Mouse (Mus musculus) forebrain, embryonic 11.5 days (tissue): ENCODE data around the gene Apbb2. TPM values are rescaled to one million over a fixed set of nuclear protein-coding genes. Genes with fewer than 3 reads are reported as not detected.

Source experiments
- ATAC-seq: fragments of 200-750 bp; cut with Nextera tagmentation; replicated peaks from 2 replicates; pipeline ENCODE4 v1.8.0; 2017; ENCODE audit warnings: moderate TSS enrichment; ENCODE audit not compliant: low FRiP score
- DNase-seq: peaks from one replicate; pipeline ENCODE4 v3.0.0-alpha.2; 2017; ENCODE audit warnings: low spot score
- H3K27ac ChIP-seq: fragments of 300-500 bp; sonication (generic); 2 replicates; pipeline ENCODE4 v1.5.1; 2014; ENCODE audit warnings: low read depth, low read length
- H3K27me3 ChIP-seq: fragments of 300-500 bp; sonication (generic); 2 replicates; pipeline ENCODE4 v1.6.1; 2014; ENCODE audit warnings: mild to moderate bottlenecking, low read length, mixed read lengths; ENCODE audit not compliant: control insufficient read depth, insufficient read depth
- H3K36me3 ChIP-seq: fragments of 300-500 bp; sonication (generic); 2 replicates; pipeline ENCODE4 v1.6.1; 2014; ENCODE audit warnings: mild to moderate bottlenecking, low read length, moderate library complexity, mixed read lengths; ENCODE audit not compliant: control insufficient read depth, insufficient read depth
- H3K4me1 ChIP-seq: fragments of 300-500 bp; sonication (generic); replicated peaks from 2 replicates; pipeline ENCODE4 v1.6.1; 2014; ENCODE audit warnings: low read length, mixed read lengths; ENCODE audit not compliant: control insufficient read depth, insufficient read depth
- H3K4me2 ChIP-seq: fragments of 300-500 bp; sonication (generic); 2 replicates; pipeline ENCODE4 v1.6.1; 2014; ENCODE audit warnings: low read depth, mild to moderate bottlenecking, low read length, moderate library complexity, mixed read lengths; ENCODE audit not compliant: severe bottlenecking
- H3K4me3 ChIP-seq: fragments of 300-500 bp; sonication (generic); 2 replicates; pipeline ENCODE4 v1.5.1; 2014; ENCODE audit warnings: low read depth, low read length
- H3K9ac ChIP-seq: fragments of 300-500 bp; sonication (generic); 2 replicates; pipeline ENCODE4 v1.6.1; 2014; ENCODE audit warnings: low read length
- H3K9me3 ChIP-seq: fragments of 300-500 bp; sonication (generic); 2 replicates; pipeline ENCODE4 v1.6.1; 2016; ENCODE audit warnings: low read length, mixed read lengths; ENCODE audit not compliant: control insufficient read depth
- WGBS: fragments of 180-500 bp; shearing (Covaris S2); extraction: QIAGEN DNeasy Blood & Tissue Kit; methylation state at CpG from one replicate; pipeline ENCODE4 v1.1.7; 2014; 5-methylcytosine and 5-hydroxymethylcytosine counted together
- polyA plus RNA-seq: library from polyadenylated mRNA; unstranded; fragments of >200 nt; fragmentation: Nextera tagmentation; extraction: Ambion mirVana; gene quantifications from 2 replicates; pipeline ENCODE4 v1.2.1, GENCODE M21; 2014

The Apbb2 gene
- polyA plus RNA-seq, 1 experiment from 2014 or later = 35.3 TPM

DNA sequence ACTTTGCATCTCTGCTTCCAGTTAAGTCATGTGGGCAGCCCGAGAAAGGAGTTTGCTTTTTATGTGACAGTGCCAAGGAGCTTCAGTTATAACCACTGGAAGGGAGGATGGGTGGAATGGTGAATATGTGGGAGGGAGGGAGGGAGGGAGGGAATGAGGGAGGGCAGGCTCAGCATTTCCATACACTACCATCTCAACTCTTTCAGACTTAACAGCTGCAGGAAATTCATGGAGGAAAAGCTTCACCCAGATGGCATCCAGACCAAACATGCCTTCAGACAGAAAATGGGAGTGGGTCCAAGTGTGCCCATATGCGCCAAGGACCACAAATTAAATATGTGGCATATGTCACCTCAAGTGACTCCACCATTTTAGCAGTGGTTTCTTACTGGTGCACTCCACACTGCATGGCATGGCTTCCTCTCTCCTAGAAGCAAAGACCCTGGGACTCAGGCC lies 181.8 kb downstream of the Apbb2 start:
- no peak overlapping the region for H3K4me3 ChIP-seq
- H3K27ac ChIP-seq = no peak overlapping the region
- no peak overlapping the region for H3K4me2 ChIP-seq
- H3K4me1 ChIP-seq = no peaks in the 10 kb centered on the region
- no peak for DNase-seq
- H3K9me3 ChIP-seq = no peaks in the 10 kb centered on the region
- no peak for ATAC-seq
- 92% methylated on average over 2 of the region's 2 CpGs for WGBS
- H3K9ac ChIP-seq = no peak overlapping the region
- H3K27me3 ChIP-seq = no peaks in the 10 kb centered on the region
- no peaks in the 10 kb centered on the region for H3K36me3 ChIP-seq

DNA sequence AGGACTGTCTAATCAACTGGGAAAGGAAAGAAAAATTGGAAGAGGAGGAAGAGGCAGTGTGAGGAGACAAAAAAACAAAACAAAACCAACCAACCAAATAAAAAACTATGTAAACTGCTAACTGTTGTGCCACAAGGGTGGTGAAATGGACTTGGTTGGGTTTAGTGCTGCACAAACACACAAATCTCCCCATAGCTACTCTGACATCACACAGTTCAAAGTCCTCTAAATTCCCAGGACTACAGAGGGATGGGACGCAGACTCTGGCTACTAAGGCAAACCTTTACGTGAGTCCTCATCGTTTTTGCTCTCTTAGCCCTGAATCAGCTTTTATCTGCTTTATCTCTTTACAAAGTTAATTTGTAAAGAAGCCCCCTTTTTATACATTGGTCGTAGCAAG lies 183.4 kb downstream of the Apbb2 start:
- H3K27me3 ChIP-seq = no peaks in the 10 kb centered on the region
- no peaks in the 10 kb centered on the region for H3K4me1 ChIP-seq
- 96% methylated on average over 4 of the region's 4 CpGs for WGBS
- no peak for ATAC-seq
- no peak overlapping the region for H3K27ac ChIP-seq
- H3K4me3 ChIP-seq = no peak overlapping the region
- H3K4me2 ChIP-seq = no peak overlapping the region
- H3K9ac ChIP-seq = no peak overlapping the region
- no peaks in the 10 kb centered on the region for H3K9me3 ChIP-seq
- H3K36me3 ChIP-seq = no peaks in the 10 kb centered on the region
- DNase-seq = no peak

DNA sequence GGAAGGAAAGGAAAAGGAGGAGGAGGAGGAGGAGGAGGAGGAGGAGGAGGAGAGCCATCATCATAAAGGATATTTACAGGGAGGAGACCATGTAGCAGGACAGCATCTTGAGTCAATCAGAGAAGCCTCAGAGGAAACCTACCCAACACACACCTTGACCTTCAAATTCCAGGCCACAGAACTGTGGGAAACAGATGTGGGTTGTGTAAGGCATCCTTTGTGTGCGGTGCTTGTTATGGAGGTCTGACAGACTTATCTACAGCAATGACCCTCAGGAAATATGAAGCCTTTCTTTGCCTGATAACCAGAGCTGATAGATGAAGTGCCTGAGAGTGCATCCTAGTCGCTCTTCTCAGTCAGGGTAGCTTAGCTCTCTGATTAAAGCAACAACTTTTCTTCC lies 189.5 kb downstream of the Apbb2 start:
- Histone ChIP-seq H3K27ac (no peak overlapping the region), H3K9me3 (no peaks in the 10 kb centered on the region), H3K4me1 (no peaks in the 10 kb centered on the region), H3K9ac (no peak overlapping the region), H3K4me3 (no peak overlapping the region), H3K27me3 (no peaks in the 10 kb centered on the region), H3K36me3 (no peaks in the 10 kb centered on the region), H3K4me2 (no peak overlapping the region)
- DNase-seq (no peak), ATAC-seq (no peak)
- WGBS = 78% methylated on average over 2 of the region's 2 CpGs

DNA sequence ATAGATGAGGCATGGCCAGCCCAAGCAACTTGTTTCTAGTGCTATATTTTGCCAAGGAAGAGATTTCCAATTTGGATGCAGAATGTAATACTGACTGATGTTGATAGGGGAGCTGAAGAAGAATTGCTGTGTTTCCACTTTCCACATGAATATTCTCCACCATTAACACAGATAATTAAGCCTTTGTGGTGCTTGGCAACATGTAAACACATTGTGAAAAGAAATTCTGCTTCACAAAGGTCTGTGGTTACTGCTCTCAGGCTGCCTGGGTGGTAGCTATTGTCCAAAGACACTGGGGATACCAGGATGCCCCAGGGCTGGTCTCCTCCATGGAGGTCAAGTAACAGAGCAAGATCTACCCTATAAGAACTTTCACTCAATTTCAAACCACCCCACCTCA lies 190.5 kb downstream of the Apbb2 start:
- ATAC-seq (no peak), DNase-seq (no peak)
- no peak overlapping the region for H3K4me3 ChIP-seq
- H3K27me3 ChIP-seq = no peaks in the 10 kb centered on the region
- H3K36me3 ChIP-seq = no peaks in the 10 kb centered on the region
- no peak overlapping the region for H3K9ac ChIP-seq
- H3K4me2 ChIP-seq = no peak overlapping the region
- H3K4me1 ChIP-seq = no peaks in the 10 kb centered on the region
- H3K9me3 ChIP-seq = no peaks in the 10 kb centered on the region
- H3K27ac ChIP-seq = no peak overlapping the region

DNA sequence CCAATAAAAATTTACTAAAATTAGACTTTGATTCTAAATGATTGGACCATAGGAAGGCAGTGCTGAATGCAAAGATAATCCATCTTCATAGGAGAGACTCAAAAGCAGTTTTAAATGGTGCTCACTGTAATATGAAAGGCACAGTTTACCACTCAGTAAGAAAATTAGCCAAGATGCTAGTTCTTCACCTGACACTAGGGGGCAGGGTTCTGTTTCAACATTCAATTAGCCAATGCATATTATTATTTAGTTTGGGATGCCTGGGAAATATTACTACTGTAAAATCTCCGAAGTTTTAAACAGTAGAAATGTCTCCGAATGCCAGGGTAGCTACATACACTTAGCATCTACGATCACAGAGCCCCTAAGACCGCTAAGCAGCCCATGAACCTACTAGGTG lies 194.7 kb downstream of the Apbb2 start:
- Histone ChIP-seq H3K4me3 (no peak overlapping the region), H3K9ac (no peak overlapping the region), H3K4me1 (no peaks in the 10 kb centered on the region), H3K27ac (no peak overlapping the region), H3K9me3 (no peaks in the 10 kb centered on the region), H3K27me3 (no peaks in the 10 kb centered on the region), H3K36me3 (no peaks in the 10 kb centered on the region), H3K4me2 (no peak overlapping the region)
- ATAC-seq = no peak
- 75% methylated on average over 4 of the region's 4 CpGs for WGBS
- no peak for DNase-seq

DNA sequence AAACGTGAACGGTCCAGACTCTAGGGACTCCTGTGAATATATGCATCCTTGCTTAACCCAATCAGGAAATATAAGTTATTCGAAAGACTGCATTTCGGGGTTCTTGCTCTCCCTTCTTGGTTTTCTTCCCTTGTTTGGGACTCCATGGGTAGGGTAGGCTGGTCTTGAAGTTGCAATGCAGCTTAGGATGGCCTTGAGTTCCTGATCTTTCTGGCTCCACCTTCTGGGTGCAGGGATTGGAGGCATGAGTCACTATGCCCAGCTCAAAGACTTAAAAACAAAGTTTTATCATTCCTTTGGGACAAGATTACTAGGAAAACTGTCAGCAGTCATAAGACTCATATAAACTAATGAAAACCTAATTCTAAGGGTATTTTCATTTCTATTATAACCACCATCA lies 195.1 kb downstream of the Apbb2 start:
- ATAC-seq = no peak

DNA sequence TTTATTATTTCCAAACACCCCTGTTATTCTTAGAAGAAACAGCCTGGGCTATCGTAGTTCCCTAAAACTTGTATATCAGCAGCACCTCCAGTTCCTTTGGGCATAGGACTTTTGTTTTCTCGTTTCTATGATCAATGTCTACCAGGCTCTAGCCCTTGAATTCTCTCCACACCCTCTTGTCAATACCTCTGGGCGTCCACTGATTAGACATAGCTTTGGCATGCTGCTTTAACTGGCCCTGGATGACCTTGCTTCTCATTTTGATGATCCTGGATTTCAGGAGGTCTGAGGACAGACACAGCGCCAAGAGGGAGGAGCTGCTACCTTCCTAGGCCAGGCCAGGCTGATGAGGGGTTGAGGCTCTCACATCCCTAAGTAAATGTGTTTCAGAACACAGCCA lies 196.6 kb downstream of the Apbb2 start:
- Histone ChIP-seq H3K27me3 (no peaks in the 10 kb centered on the region), H3K27ac (no peak overlapping the region), H3K4me3 (no peak overlapping the region), H3K36me3 (no peaks in the 10 kb centered on the region), H3K4me2 (no peak overlapping the region), H3K9ac (no peak overlapping the region), H3K9me3 (no peaks in the 10 kb centered on the region), H3K4me1 (0 out of 2 replicates have a peak, but pooled peaks cover 2% of the 10 kb centered on the region)
- WGBS = 85% methylated on average over 4 of the region's 4 CpGs
- ATAC-seq (no peak), DNase-seq (no peak)

More for the DNA sequence above, 195.1 kb downstream of the Apbb2 start:
- Histone ChIP-seq H3K4me3 (no peak overlapping the region), H3K4me1 (no peaks in the 10 kb centered on the region), H3K27me3 (no peaks in the 10 kb centered on the region), H3K27ac (no peak overlapping the region), H3K36me3 (no peaks in the 10 kb centered on the region), H3K9ac (no peak overlapping the region), H3K4me2 (no peak overlapping the region), H3K9me3 (no peaks in the 10 kb centered on the region)
- WGBS = 90% methylated on average over 4 of the region's 4 CpGs
- DNase-seq = no peak

DNA sequence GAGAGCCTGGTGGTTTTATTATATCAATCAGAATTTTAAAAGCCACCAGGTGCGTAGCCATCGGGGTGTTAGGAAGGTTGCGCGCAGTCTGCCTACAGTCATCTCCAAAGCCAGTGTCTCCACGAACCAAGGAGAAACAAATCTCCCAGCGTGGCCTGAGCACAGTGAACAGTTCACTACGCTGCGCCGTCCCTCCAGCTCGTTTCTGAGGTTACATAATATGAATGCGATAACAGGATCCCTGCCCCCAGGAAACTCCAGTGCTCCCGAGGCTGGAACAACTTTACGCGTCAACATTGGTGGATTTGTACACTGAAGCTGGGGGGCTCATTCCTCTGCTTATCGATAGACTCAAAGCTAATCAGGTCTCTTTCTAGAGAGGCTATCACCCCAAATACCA lies 197.4 kb downstream of the Apbb2 start:
- Histone ChIP-seq H3K4me2 (no peak overlapping the region), H3K4me1 (0 out of 2 replicates have a peak, but pooled peaks cover 2% of the 10 kb centered on the region), H3K9me3 (no peaks in the 10 kb centered on the region), H3K36me3 (no peaks in the 10 kb centered on the region), H3K27ac (no peak overlapping the region), H3K9ac (no peak overlapping the region), H3K4me3 (no peak overlapping the region), H3K27me3 (no peaks in the 10 kb centered on the region)
- ATAC-seq (no peak), DNase-seq (no peak)
- 92% methylated on average over 15 of the region's 15 CpGs for WGBS

DNA sequence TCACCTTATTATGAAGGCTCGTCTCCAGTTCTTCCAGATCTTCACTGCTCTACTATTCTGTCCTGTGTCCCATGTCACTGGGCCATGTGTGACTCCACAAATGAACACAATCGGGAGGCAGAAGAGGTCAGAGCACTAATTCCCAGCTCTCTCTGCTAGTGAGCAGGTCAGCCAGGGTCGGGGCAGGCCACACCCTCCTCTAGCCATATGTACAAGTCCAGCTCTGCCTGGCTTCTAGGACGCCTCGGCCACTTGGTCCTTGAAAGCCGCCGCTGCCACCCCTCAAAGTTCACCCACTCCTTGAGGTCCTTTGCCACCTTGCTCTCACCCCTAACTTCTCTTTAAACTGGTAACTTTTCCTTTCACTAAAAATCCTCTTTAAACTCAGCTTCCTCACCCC lies 198.6 kb downstream of the Apbb2 start:
- Histone ChIP-seq H3K4me3 (no peak overlapping the region), H3K36me3 (no peaks in the 10 kb centered on the region), H3K27me3 (no peaks in the 10 kb centered on the region), H3K27ac (no peak overlapping the region), H3K9ac (no peak overlapping the region), H3K9me3 (no peaks in the 10 kb centered on the region), H3K4me2 (no peak overlapping the region), H3K4me1 (peaks cover 2% of the 10 kb centered on the region; the same call in 1 of the 2 replicates)
- DNase-seq = no peak
- WGBS = 73% methylated on average over 7 of the region's 7 CpGs
- ATAC-seq = no peak
